ENCODE assay signal across 25 mouse cellular contexts in the genomic region with DNA sequence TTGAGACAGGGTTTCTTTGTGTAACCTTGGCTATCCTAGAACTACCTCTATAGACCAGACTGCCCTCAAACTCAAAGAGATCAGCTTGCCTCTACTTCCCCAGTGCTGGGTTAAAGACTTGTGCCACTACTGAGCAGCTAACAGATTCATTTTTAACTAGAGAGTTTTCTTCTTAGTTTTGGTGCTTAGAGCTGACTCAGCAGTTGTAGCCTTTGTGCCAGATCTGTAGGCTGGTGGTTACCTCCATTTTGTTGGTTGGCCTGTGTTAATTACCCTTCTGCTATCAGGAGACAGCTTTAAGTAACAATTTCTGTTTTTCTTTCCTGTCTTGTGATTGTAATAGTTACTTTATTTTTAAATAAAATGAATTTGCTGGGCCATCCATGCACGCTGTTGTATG.
"Had no signal": no experiment of that assay in that cellular context is flagged by ENCODE, and none has a peak within 500 bp of the region (broad histone marks: within the 10 kb centered on the region; RNA-seq: fewer than 3 reads in every experiment).

No protein-coding gene starts in this region.

- H3K27ac ChIP-seq: embryonic facial prominence, embryonic 10.5 days; embryonic facial prominence, embryonic 12.5 days; embryonic facial prominence, embryonic 13.5 days; embryonic facial prominence, embryonic 15.5 days; forebrain, embryonic 10.5 days; forebrain, embryonic 12.5 days; forebrain, embryonic 13.5 days; forebrain, embryonic 15.5 days; gastrocnemius, adult 2 months; heart, adult 2 months had no signal

- H3K4me2 ChIP-seq: embryonic facial prominence, embryonic 12.5 days; embryonic facial prominence, embryonic 13.5 days; embryonic facial prominence, embryonic 15.5 days; forebrain, embryonic 12.5 days; forebrain, embryonic 13.5 days; forebrain, embryonic 15.5 days had no signal

- H3K9me3 ChIP-seq: embryonic facial prominence, embryonic 10.5 days; embryonic facial prominence, embryonic 12.5 days; embryonic facial prominence, embryonic 13.5 days; embryonic facial prominence, embryonic 15.5 days; forebrain, embryonic 10.5 days; forebrain, embryonic 12.5 days; forebrain, embryonic 13.5 days; forebrain, embryonic 15.5 days had no signal

- H3K9ac ChIP-seq: embryonic facial prominence, embryonic 12.5 days; embryonic facial prominence, embryonic 13.5 days; embryonic facial prominence, embryonic 15.5 days; forebrain, embryonic 12.5 days; forebrain, embryonic 13.5 days; forebrain, embryonic 15.5 days; forebrain, postnatal 0 days had no signal

- DNase-seq: cerebellum, adult 9-10 months; cerebellum, adult 9-11 months; cerebellum, postnatal 10 days; cerebellum, postnatal 14 days; cerebellum, postnatal 25 days; cerebellum, postnatal 36 days; embryo, embryonic 11 days; forebrain, postnatal 0 days; gastrocnemius, adult 2 months; gastrocnemius, postnatal 10 days; gastrocnemius, postnatal 14 days; gastrocnemius, postnatal 25 days; gastrocnemius, postnatal 36 days; heart, adult 11 months; heart, adult 18-20 months; heart, adult 2 months had no signal

- H3K27me3 ChIP-seq: embryonic facial prominence, embryonic 12.5 days; embryonic facial prominence, embryonic 13.5 days; embryonic facial prominence, embryonic 15.5 days; forebrain, embryonic 12.5 days; forebrain, embryonic 13.5 days; forebrain, embryonic 15.5 days had no signal

- H3K4me3 ChIP-seq: embryonic facial prominence, embryonic 10.5 days; embryonic facial prominence, embryonic 12.5 days; embryonic facial prominence, embryonic 13.5 days; embryonic facial prominence, embryonic 15.5 days; erythroblast, embryonic 14.5 days; forebrain, embryonic 10.5 days; forebrain, embryonic 12.5 days; forebrain, embryonic 13.5 days; forebrain, embryonic 15.5 days; gastrocnemius, adult 2 months; heart, adult 2 months had no signal

- H3K4me1 ChIP-seq: embryonic facial prominence, embryonic 10.5 days; embryonic facial prominence, embryonic 12.5 days; embryonic facial prominence, embryonic 13.5 days; embryonic facial prominence, embryonic 15.5 days; forebrain, embryonic 10.5 days; forebrain, embryonic 12.5 days; forebrain, embryonic 13.5 days; forebrain, embryonic 15.5 days had no signal
